Mouse (Mus musculus) heart, adult 8-10 months (tissue): ENCODE results near the gene Dnah6. TPM values are rescaled to one million over a fixed set of nuclear protein-coding genes. Genes with fewer than 3 reads are reported as not detected.

ENCODE experiments used
- DNase-seq: peaks from one replicate; pipeline ENCODE4 v3.0.0; 2022; ENCODE audit warnings: low spot score
- total RNA-seq, 4 experiments: library from RNA; stranded (reverse); gene quantifications; 2 replicates each; pipeline ENCODE4 v1.2.4; 2022

Gene Dnah6
- total RNA-seq, 4 experiments from 2014 or later, result 0.03 to 0.14 (median 0.08) TPM

GRCm38 (mm10) chr6:73027881-73028280 lies 193.6 kb downstream of the Dnah6 start:
- no peak for DNase-seq

GRCm38 (mm10) chr6:73026898-73027297 lies 194.6 kb downstream of the Dnah6 start:
- DNase-seq, result no peak

GRCm38 (mm10) chr6:73020061-73020460 lies 201.4 kb downstream of the Dnah6 start:
- no peak for DNase-seq

GRCm38 (mm10) chr6:73018725-73019280 lies 202.6 kb downstream of the Dnah6 start:
- no peak for DNase-seq

GRCm38 (mm10) chr6:73014317-73015160 lies 206.9 kb downstream of the Dnah6 start:
- DNase-seq, result no peak

- no peak for DNase-seq
These were observed 208.5 kb downstream of the Dnah6 start for GRCm38 (mm10) chr6:73012931-73013330.

GRCm38 (mm10) chr6:73011827-73012226 lies 209.6 kb downstream of the Dnah6 start:
- DNase-seq, result no peak

GRCm38 (mm10) chr6:73010073-73010472 lies 211.4 kb downstream of the Dnah6 start:
- DNase-seq, result peak; percentile 78

GRCm38 (mm10) chr6:73003601-73004000 lies 217.8 kb downstream of the Dnah6 start:
- DNase-seq, result no peak

- no peak for DNase-seq
These were observed 219.1 kb downstream of the Dnah6 start for GRCm38 (mm10) chr6:73002391-73002790.

GRCm38 (mm10) chr6:72998809-72999208 lies 222.6 kb downstream of the Dnah6 start:
- no peak for DNase-seq

- no peak for DNase-seq
These were observed 227.8 kb downstream of the Dnah6 start for GRCm38 (mm10) chr6:72993688-72994082.

- no peak for DNase-seq
These were observed 228.3 kb downstream of the Dnah6 start for GRCm38 (mm10) chr6:72993054-72993687.

GRCm38 (mm10) chr6:72990206-72990605 lies 231.2 kb downstream of the Dnah6 start:
- DNase-seq, result no peak

GRCm38 (mm10) chr6:72989028-72989736 lies 232.3 kb downstream of the Dnah6 start:
- no peak for DNase-seq

- DNase-seq, result no peak
These were observed 238.9 kb downstream of the Dnah6 start for GRCm38 (mm10) chr6:72982506-72982905.

GRCm38 (mm10) chr6:72981851-72982250 lies 239.6 kb downstream of the Dnah6 start:
- DNase-seq, result peak; percentile 30

GRCm38 (mm10) chr6:72981124-72981651 lies 240.3 kb downstream of the Dnah6 start:
- DNase-seq, result peak; percentile 71

- DNase-seq, result no peak
These were observed 244.6 kb downstream of the Dnah6 start for GRCm38 (mm10) chr6:72976866-72977265.

- DNase-seq, result no peak
These were observed 250.4 kb downstream of the Dnah6 start for GRCm38 (mm10) chr6:72971074-72971473.

GRCm38 (mm10) chr6:72969787-72970186 lies 251.7 kb downstream of the Dnah6 start:
- no peak for DNase-seq
